Mouse (Mus musculus) heart, postnatal 36 days (tissue): Measurements from ENCODE around the gene Stk32b. TPM values are rescaled to one million over a fixed set of nuclear protein-coding genes. Genes with fewer than 3 reads are reported as not detected.

Source experiments
- total RNA-seq, 2 experiments: library from RNA; stranded (reverse); gene quantifications; 2 replicates each; pipeline ENCODE4 v1.2.3; 2021

The Stk32b gene
- total RNA-seq, 2 experiments from 2014 or later: 0.19 to 0.35 TPM

Other genes with a start within 250 kb of the Stk32b start
- gene Cytl1, start 18.3 kb upstream of the Stk32b start, total RNA-seq: 10 to 100 TPM; 24.7 to 30.9 TPM
- gene Msx1, start 107.4 kb upstream of the Stk32b start, total RNA-seq: 1 to 10 TPM; 3.7 to 4.3 TPM